Mouse (Mus musculus): ENCODE data around the gene Fkbp6.

Fkbp6 gene

GRCm38 (mm10) chr5:135353564-135353963 lies 3.7 kb upstream of the Fkbp6 start:
- in situ Hi-C loops (cut with MboI; ENCODE audit: low sequenced_read_pairs), result no loop called here

- in situ Hi-C loops (cut with MboI; ENCODE audit: low sequenced_read_pairs), result no loop called here
Measured at GRCm38 (mm10) chr5:135352995-135353394, 3.2 kb upstream of the Fkbp6 start, which contains the start of gene Trim50. Gene Trim50 (plus strand): TSS chr5:135353295.

GRCm38 (mm10) chr5:135351606-135352005 lies 1.8 kb upstream of the Fkbp6 start:
- in situ Hi-C loops (cut with MboI; ENCODE audit: low sequenced_read_pairs), result no loop called here

DNA sequence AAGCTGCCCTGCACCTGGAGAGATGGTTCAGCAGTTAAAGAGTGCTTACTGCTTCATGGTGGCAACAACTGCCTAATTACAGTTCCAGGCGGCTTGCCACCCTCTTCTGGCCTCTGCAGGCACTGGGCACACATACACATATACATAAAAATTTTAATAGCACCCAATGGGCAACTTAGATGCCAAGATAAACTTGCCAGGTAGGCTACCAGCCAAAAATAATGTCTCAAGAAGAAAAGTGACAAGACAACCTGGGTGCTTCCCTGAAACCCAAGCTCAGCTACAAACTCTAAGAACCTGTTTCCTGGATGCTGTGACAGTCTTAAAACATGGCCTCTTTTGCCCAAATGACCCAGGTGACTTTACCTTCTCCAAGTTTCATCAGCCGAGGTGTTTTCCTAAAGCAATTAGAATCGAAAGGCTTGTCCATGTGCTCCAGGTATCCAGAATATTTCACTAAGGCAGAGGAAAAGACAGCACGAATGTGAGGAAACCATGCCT lies 2.3 kb downstream of the Fkbp6 start:
- in situ Hi-C loops (cut with MboI; ENCODE audit: low sequenced_read_pairs), result no loop called here

DNA sequence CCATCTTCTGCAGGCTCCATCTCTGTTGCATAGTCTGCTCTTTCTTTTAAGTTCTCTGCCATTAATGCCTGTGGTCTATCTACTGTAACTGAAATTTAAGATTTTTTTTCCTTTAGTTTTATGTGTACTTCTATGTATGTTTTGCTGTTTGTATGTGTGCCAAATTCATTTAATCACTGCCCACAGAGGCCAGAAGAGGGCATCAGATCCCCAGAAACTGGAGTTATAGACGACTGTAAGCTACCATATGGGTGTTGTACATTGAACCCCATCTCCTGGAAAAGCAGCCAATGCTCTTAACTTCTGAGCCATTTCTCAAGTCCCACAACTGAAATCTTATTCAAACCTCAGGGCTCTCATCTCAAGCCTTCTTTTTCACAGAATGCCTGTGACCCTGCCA lies 3.4 kb downstream of the Fkbp6 start:
- in situ Hi-C loops (cut with MboI; ENCODE audit: low sequenced_read_pairs), result no loop called here

GRCm38 (mm10) chr5:135345989-135346388 lies 3.9 kb downstream of the Fkbp6 start:
- in situ Hi-C loops (cut with MboI; ENCODE audit: low sequenced_read_pairs), result no loop called here

DNA sequence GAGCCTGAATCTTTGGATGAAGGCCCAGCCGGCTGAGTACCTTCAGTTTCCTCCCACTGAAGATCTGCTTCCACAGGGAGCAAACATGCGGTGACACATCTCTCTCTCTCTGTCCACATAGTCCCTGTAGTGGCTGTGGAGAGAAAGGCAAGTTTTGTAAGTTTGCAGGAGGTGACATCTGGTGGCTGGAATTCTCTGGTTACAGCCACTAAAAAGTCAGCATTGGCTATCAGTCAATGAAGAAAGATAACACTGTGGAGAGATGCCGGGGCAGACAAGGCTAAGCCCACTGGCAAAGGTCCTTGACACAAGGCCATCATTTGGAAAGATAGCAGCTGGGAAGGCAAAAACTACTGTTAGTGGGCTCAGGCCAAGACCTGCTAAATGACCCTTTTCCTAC lies 12.3 kb downstream of the Fkbp6 start:
- in situ Hi-C loops (cut with MboI; ENCODE audit: low sequenced_read_pairs), result no loop called here

- in situ Hi-C loops (cut with MboI; ENCODE audit: low sequenced_read_pairs), result no loop called here
Measured at GRCm38 (mm10) chr5:135331161-135331560, 18.7 kb downstream of the Fkbp6 start.

- in situ Hi-C loops (cut with MboI; ENCODE audit: low sequenced_read_pairs), result no loop called here
Measured at GRCm38 (mm10) chr5:135330201-135330600, 19.6 kb downstream of the Fkbp6 start.

GRCm38 (mm10) chr5:135329471-135329870 lies 20.4 kb downstream of the Fkbp6 start:
- in situ Hi-C loops (cut with MboI; ENCODE audit: low sequenced_read_pairs), result no loop called here

- in situ Hi-C loops (cut with MboI; ENCODE audit: low sequenced_read_pairs), result no loop called here
Measured at GRCm38 (mm10) chr5:135326121-135326659, 23.7 kb downstream of the Fkbp6 start.

GRCm38 (mm10) chr5:135322197-135322596 lies 27.6 kb downstream of the Fkbp6 start:
- in situ Hi-C loops (cut with MboI; ENCODE audit: low sequenced_read_pairs), result no loop called here

- in situ Hi-C loops (cut with MboI; ENCODE audit: low sequenced_read_pairs), result no loop called here
Measured at GRCm38 (mm10) chr5:135319856-135320255, 30.0 kb downstream of the Fkbp6 start.

GRCm38 (mm10) chr5:135316177-135316576 lies 33.7 kb downstream of the Fkbp6 start:
- in situ Hi-C loops (cut with MboI; ENCODE audit: low sequenced_read_pairs), result no loop called here

DNA sequence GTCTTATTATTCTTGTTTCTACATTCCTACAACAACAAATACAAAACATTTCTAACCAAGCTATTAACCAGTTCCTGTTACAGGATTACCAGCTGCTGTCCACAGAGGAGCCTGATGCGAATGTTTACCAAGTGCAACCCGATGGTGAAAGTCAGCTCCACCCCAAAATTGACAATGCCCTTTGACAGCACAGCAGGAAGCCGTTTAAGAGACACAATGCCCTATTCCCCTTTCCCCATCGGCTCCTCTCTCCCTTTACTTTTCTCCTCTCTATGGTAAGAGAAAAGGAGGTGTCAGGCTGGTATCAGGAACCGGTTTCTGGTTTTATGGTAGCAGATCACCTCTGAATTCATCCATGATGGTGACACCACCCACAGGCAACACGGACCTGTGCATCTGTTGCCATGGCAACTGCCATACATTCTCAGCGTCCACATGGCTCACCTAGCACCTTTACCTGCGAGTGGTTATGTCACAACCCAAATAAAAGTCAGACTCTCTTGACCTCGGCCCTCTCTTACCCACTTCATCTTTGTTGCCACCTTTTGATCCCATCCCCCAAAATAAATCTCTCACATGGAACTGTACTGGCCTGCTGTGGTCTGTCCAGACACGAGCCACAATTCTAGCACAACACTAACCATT lies 43.4 kb downstream of the Fkbp6 start:
- in situ Hi-C loops (cut with MboI; ENCODE audit: low sequenced_read_pairs), result no loop called here

DNA sequence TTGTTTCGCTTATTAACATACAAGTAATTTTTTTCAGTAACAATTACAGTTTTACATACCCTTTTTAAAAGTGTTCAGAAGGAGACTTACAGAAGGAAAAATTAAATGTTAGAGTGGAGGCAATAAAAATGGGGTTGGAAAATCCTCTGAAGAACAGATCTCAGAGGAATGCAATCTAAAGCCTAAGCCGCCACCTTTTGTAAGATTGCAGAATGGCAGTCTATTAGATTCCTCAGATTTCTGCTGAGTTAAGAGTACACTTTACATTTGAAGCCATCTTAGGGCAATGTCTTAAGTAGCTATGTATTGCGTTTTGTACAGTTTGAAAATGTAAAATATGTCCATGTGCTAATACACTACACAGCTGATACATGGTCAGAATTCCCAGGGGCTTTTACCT lies 47.4 kb downstream of the Fkbp6 start:
- in situ Hi-C loops (cut with MboI; ENCODE audit: low sequenced_read_pairs), result no loop called here

DNA sequence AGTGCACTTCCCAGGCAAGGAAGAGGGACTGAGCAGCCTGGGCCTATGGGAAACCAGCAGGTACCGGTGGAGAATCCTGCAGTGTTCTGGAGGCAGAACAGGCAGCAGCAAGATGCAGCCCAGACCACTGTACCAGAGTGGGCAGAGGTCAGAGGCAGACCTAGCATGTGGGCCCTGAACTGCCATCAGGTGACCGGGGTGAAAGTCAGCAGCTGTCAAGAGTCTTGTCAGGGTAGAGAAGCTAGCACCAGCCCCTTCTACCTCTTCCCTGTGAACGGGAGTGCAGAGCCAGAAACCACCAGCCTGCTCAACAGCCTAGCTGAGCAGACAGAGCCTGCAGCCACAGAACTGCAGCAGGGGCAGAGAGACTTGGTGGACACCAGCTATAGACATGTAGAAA lies 47.9 kb downstream of the Fkbp6 start:
- in situ Hi-C loops (cut with MboI; ENCODE audit: low sequenced_read_pairs), result no loop called here

DNA sequence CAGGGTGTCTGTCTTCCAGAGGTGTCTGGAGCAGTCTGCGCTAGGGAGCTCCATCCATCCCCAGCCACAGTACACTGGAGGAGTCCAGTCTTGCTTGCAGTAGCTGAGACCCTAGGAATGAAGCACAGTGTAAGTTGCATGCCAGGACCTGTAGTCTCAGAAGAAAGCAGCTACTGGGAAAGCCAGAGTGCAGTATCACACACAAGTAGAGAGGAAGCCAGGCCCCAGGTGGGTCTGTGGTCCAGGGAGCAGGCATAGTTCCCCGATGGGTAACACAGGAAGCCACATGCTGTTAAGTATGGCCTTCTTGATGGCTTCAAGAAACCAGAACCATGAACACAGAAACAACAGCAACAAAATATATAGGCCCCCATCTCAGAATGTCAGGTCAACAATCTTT lies 57.8 kb downstream of the Fkbp6 start:
- in situ Hi-C loops (cut with MboI; ENCODE audit: low sequenced_read_pairs), result no loop called here

GRCm38 (mm10) chr5:135291193-135291592 lies 58.7 kb downstream of the Fkbp6 start:
- in situ Hi-C loops (cut with MboI; ENCODE audit: low sequenced_read_pairs), result no loop called here

- in situ Hi-C loops (cut with MboI; ENCODE audit: low sequenced_read_pairs), result no loop called here
Measured at GRCm38 (mm10) chr5:135290703-135291102, 59.1 kb downstream of the Fkbp6 start.

- in situ Hi-C loops (cut with MboI; ENCODE audit: low sequenced_read_pairs), result loop anchor here (10.0 kb wide), 1 partner anchor 52 kb away; no protein-coding TSS in a partner anchor
Measured at GRCm38 (mm10) chr5:135286926-135287325, 62.9 kb downstream of the Fkbp6 start.

- in situ Hi-C loops (cut with MboI; ENCODE audit: low sequenced_read_pairs), result loop anchor here (10.0 kb wide), 1 partner anchor 51 kb away; no protein-coding TSS in a partner anchor
Measured at GRCm38 (mm10) chr5:135286185-135286584, 63.7 kb downstream of the Fkbp6 start.

Measured in CH12F3 (cell line).